Mouse (Mus musculus): ENCODE measurements around the gene 2210011C24Rik.
A peak's percentile ranks its signal among the peaks of the same experiment; 100 is the strongest.

DNA sequence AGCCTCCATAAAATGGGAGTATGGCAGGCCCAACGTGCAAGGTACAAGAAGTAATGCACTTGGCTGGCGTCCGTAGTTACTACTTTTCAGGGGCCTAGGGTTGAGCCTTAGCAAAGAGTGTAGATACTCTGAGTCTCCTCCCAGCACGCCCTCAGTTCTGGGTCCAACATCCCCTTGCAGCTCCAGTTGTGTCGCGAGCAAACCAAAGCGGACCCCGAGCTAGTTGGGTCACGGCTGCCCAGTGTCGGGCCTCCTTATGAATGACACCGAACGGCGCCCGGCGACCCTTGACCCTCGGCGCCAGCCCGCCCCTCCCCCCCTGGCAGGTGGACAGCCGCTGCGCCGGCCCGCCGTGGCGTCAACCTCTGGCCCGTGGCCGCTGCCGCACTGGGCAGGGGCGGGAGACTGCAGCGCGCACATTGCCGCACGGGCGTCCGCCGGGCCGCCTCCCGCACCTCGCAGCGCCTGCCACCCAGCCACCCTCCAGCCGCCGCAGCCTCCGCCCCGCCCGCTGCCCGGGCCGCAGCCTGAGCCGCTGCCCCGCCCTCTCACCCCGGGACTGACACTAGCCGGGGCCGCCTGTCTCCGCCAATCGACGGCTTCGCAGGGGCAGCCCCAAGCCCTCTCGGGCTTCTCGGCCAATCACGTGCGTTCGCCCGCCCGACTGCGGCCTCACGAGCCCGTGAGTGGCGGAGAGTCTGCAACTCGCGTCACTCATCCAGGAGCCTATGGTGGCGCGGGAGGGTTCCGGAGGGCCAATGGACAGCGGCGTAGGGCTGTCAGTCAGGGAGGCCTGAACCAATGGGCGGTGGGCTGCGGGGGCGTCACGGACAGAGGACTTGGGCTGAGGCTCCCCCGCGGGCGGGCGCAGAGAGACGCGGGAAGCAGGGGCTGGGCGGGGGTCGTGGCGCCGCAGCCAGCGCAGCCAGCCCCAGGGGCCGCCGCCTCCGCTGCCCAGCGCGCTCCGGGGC lies 39.5 kb downstream of the 2210011C24Rik start, which contains the start of gene Prkaca:
- TF ChIP-seq EP300 (IDR thresholded peaks at IDR 0.05; ENCODE audit: low read depth) (0 out of 2 replicates have a peak, but pooled peaks have one; percentile 70), CTCF (IDR thresholded peaks at IDR 0.05; ENCODE audit: low read depth) (no peak)

All from heart, postnatal 0 days (tissue).